Mouse (Mus musculus) frontal cortex, postnatal 25 days (tissue): ENCODE measurements around the gene Pagr1b.
A peak's percentile ranks its signal among the peaks of the same experiment; 100 is the strongest.

Source experiments
- DNase-seq, 2 experiments: peaks; one replicate each; pipeline ENCODE4 v3.0.0; 2022; ENCODE audit warnings: low spot score in 2 of 2

The Pagr1b gene

GRCm38 (mm10) chr7:127020031-127020430 lies 3.7 kb upstream of the Pagr1b start:
- DNase-seq: no peak

- no peak for DNase-seq
Observed at GRCm38 (mm10) chr7:127019306-127019960, 3.1 kb upstream of the Pagr1b start.

GRCm38 (mm10) chr7:127018416-127019305 lies 2.4 kb upstream of the Pagr1b start:
- DNase-seq: no peak

GRCm38 (mm10) chr7:127017950-127018345 lies 1.7 kb upstream of the Pagr1b start:
- no peak for DNase-seq

GRCm38 (mm10) chr7:127016971-127017949 lies 976 bp upstream of the Pagr1b start, which contains the start of gene Pagr1a:
Gene Pagr1a, minus strand, starts transcription at chr7:127017352.
- DNase-seq: peak; percentile 95 to 96

GRCm38 (mm10) chr7:127016486-127016938 lies 228 bp upstream of the Pagr1b start:
- DNase-seq: no peak

- no peak for DNase-seq
Observed at GRCm38 (mm10) chr7:127016081-127016480, 203 bp downstream of the Pagr1b start.

- no peak for DNase-seq
Observed at GRCm38 (mm10) chr7:127014993-127015392, 1.3 kb downstream of the Pagr1b start.

- no peak for DNase-seq
Observed at GRCm38 (mm10) chr7:127014320-127014719, 2.0 kb downstream of the Pagr1b start, which contains the start of gene Mvp. Gene Mvp, minus strand, starts transcription at chr7:127014621.

GRCm38 (mm10) chr7:127013385-127013784 lies 2.9 kb downstream of the Pagr1b start:
- no peak for DNase-seq

- DNase-seq: no peak
Observed at GRCm38 (mm10) chr7:127012845-127013244, 3.4 kb downstream of the Pagr1b start.

GRCm38 (mm10) chr7:127012374-127012773 lies 3.9 kb downstream of the Pagr1b start:
- DNase-seq: no peak

GRCm38 (mm10) chr7:127011717-127012116 lies 4.6 kb downstream of the Pagr1b start:
- no peak for DNase-seq

GRCm38 (mm10) chr7:127011051-127011450 lies 5.2 kb downstream of the Pagr1b start:
- no peak for DNase-seq

GRCm38 (mm10) chr7:127009307-127010085 lies 6.8 kb downstream of the Pagr1b start:
- DNase-seq: no peak

- DNase-seq: peak in 1 of 2 experiments; percentile 69
Observed at GRCm38 (mm10) chr7:127008239-127009019, 7.9 kb downstream of the Pagr1b start.

GRCm38 (mm10) chr7:127007313-127008024 lies 8.8 kb downstream of the Pagr1b start:
- DNase-seq: no peak

GRCm38 (mm10) chr7:127004122-127004875 lies 12.0 kb downstream of the Pagr1b start:
- no peak for DNase-seq
